Mouse (Mus musculus) embryonic fibroblast, embryonic 13.5 days (primary cell): ENCODE measurements around the gene Lars2.

ENCODE experiments used
- CTCF ChIP-seq: IDR thresholded peaks from 2 replicates; pipeline ENCODE4 v1.5.1; 2011; ENCODE audit warnings: mild to moderate bottlenecking, control low read depth, low read length, moderate library complexity, borderline replicate concordance; ENCODE audit not compliant: insufficient read depth
- POLR2A ChIP-seq: IDR thresholded peaks from 2 replicates; pipeline ENCODE4 v1.6.1; 2011; ENCODE audit warnings: low read depth, mild to moderate bottlenecking, control low read depth, low read length, moderate library complexity

DNA sequence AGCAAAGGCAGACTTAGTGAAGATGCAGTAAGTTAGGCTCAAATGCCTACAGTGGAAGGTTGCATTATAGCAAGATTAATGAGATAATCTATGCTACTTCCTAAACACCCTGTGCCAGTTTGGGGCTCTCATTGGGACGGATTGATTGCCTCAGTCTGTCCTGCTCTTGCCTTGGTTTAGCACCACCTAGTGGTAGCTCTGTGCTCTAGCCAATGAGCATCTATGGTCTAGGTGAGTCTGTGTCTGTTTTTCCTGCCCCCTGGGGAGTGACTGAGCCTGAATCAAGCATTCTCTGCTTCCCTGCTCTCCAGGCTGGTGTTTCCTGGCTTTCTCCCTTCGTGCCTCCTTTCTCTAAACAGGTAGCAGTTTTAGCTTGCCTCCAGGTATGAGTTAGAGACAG, 137.6 kb downstream of the Lars2 start:
- TF ChIP-seq CTCF (peak; percentile 80; the same call in 1 of the 2 replicates), POLR2A (no peak)
